Mouse (Mus musculus) hindbrain, embryonic 13.5 days (tissue): ENCODE measurements around the gene Asic5. TPM values are rescaled to one million over a fixed set of nuclear protein-coding genes. Genes with fewer than 3 reads are reported as not detected.

ENCODE experiments used
- ATAC-seq: fragments of 200-750 bp; cut with Nextera tagmentation; 2 replicates; pipeline ENCODE4 v1.8.0; 2017; ENCODE audit warnings: moderate TSS enrichment; ENCODE audit not compliant: low FRiP score
- H3K27ac ChIP-seq: fragments of 300-500 bp; sonication (generic); 2 replicates; pipeline ENCODE4 v1.5.1; 2015; ENCODE audit warnings: inconsistent platforms, mild to moderate bottlenecking, moderate library complexity
- H3K27me3 ChIP-seq: fragments of 300-500 bp; sonication (generic); 2 replicates; pipeline ENCODE4 v1.6.1; 2015; ENCODE audit warnings: mild to moderate bottlenecking, inconsistent platforms
- H3K36me3 ChIP-seq: fragments of 300-500 bp; sonication (generic); 2 replicates; pipeline ENCODE4 v1.6.1; 2015; ENCODE audit warnings: mild to moderate bottlenecking, inconsistent platforms
- H3K4me1 ChIP-seq: fragments of 300-500 bp; sonication (generic); replicated peaks from 2 replicates; pipeline ENCODE4 v1.6.1; 2015; ENCODE audit warnings: inconsistent platforms
- H3K4me2 ChIP-seq: fragments of 300-500 bp; sonication (generic); 2 replicates; pipeline ENCODE4 v1.6.1; 2015; ENCODE audit warnings: inconsistent platforms, mild to moderate bottlenecking, moderate library complexity
- H3K4me3 ChIP-seq: fragments of 300-500 bp; sonication (generic); 2 replicates; pipeline ENCODE4 v1.5.1; 2015; ENCODE audit warnings: mild to moderate bottlenecking, inconsistent platforms
- H3K9ac ChIP-seq: fragments of 300-500 bp; sonication (generic); 2 replicates; pipeline ENCODE4 v1.6.1; 2015; ENCODE audit warnings: mild to moderate bottlenecking, inconsistent platforms
- H3K9me3 ChIP-seq: fragments of 300-500 bp; sonication (generic); 2 replicates; pipeline ENCODE4 v1.6.1; 2016; ENCODE audit warnings: inconsistent platforms
- WGBS: fragments of 180-500 bp; shearing (Covaris S2); methylation state at CpG from one replicate; pipeline ENCODE4 v1.1.7; 2015; 5-methylcytosine and 5-hydroxymethylcytosine counted together
- polyA plus RNA-seq: library from polyadenylated mRNA; unstranded; fragments of >200 nt; fragmentation: Nextera tagmentation; extraction: Ambion mirVana; gene quantifications from 2 replicates; pipeline ENCODE4 v1.2.1, GENCODE M21; 2015

Asic5 gene
- polyA plus RNA-seq, 1 experiment from 2014 or later = not detected

- no peaks in the 10 kb centered on the region for H3K36me3 ChIP-seq
These were observed 69.4 kb downstream of the Asic5 start for GRCm38 (mm10) chr3:82051468-82051867.

DNA sequence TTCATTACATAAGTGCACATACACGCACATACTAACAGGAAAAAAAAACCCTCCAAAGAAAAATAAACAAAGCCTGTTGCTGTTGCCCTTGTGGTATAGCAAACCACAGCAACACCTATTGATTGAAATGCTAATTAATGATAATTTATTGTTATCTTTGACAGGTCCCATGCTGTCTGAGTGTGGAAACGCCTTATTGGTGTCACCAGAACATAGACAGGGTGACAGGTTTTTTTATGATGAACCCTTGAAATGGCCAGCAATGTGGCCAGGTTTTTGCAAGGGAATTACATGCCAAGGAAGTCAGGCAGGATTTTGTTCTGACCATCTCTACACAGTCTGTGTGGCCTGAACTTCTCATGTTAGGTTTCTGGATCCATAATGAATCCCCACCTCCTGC lies 69.9 kb downstream of the Asic5 start:
- Histone ChIP-seq H3K27me3 (no peaks in the 10 kb centered on the region), H3K9ac (no peak overlapping the region), H3K4me2 (no peak overlapping the region), H3K9me3 (no peaks in the 10 kb centered on the region), H3K36me3 (no peaks in the 10 kb centered on the region), H3K4me3 (no peak overlapping the region), H3K27ac (no peak overlapping the region), H3K4me1 (0 out of 2 replicates have a peak, but pooled peaks cover 7% of the 10 kb centered on the region)
- WGBS = 39% methylated on average over 2 of the region's 2 CpGs
- no peak for ATAC-seq

More at GRCm38 (mm10) chr3:82051468-82051867, 69.4 kb downstream of the Asic5 start:
- ATAC-seq = no peak
- H3K4me3 ChIP-seq = no peak overlapping the region
- no peaks in the 10 kb centered on the region for H3K27me3 ChIP-seq
- no peak overlapping the region for H3K9ac ChIP-seq
- no peaks in the 10 kb centered on the region for H3K9me3 ChIP-seq
- no peak overlapping the region for H3K27ac ChIP-seq
- H3K4me2 ChIP-seq = no peak overlapping the region
- H3K4me1 ChIP-seq = 0 out of 2 replicates have a peak, but pooled peaks cover 7% of the 10 kb centered on the region

GRCm38 (mm10) chr3:82054283-82054974 lies 72.3 kb downstream of the Asic5 start:
- Histone ChIP-seq H3K9ac (no peak overlapping the region), H3K27me3 (no peaks in the 10 kb centered on the region), H3K4me2 (no peak overlapping the region), H3K36me3 (no peaks in the 10 kb centered on the region), H3K9me3 (no peaks in the 10 kb centered on the region), H3K27ac (no peak overlapping the region), H3K4me1 (0 out of 2 replicates have a peak, but pooled peaks cover 7% of the 10 kb centered on the region), H3K4me3 (no peak overlapping the region)
- 70% methylated on average over 5 of the region's 5 CpGs for WGBS
- no peak for ATAC-seq

GRCm38 (mm10) chr3:82057201-82057600 lies 75.1 kb downstream of the Asic5 start:
- Histone ChIP-seq H3K9ac (no peak overlapping the region), H3K36me3 (no peaks in the 10 kb centered on the region), H3K4me3 (no peak overlapping the region), H3K9me3 (no peaks in the 10 kb centered on the region), H3K4me2 (no peak overlapping the region), H3K4me1 (peaks cover 12% of the 10 kb centered on the region), H3K27me3 (no peaks in the 10 kb centered on the region), H3K27ac (no peak overlapping the region)
- no peak for ATAC-seq
- 76% methylated on average over 5 of the region's 5 CpGs for WGBS

GRCm38 (mm10) chr3:82061402-82062180 lies 79.5 kb downstream of the Asic5 start:
- no peaks in the 10 kb centered on the region for H3K9me3 ChIP-seq
- H3K27ac ChIP-seq = no peak overlapping the region
- H3K4me2 ChIP-seq = no peak overlapping the region
- peak; percentile 49; the same call in 1 of the 2 replicates for ATAC-seq
- 40% methylated on average over 9 of the region's 9 CpGs for WGBS
- no peak overlapping the region for H3K9ac ChIP-seq
- no peaks in the 10 kb centered on the region for H3K36me3 ChIP-seq
- H3K27me3 ChIP-seq = no peaks in the 10 kb centered on the region
- peaks cover 16% of the 10 kb centered on the region for H3K4me1 ChIP-seq
- H3K4me3 ChIP-seq = no peak overlapping the region

GRCm38 (mm10) chr3:82067830-82068229 lies 85.7 kb downstream of the Asic5 start:
- no peak overlapping the region for H3K4me2 ChIP-seq
- 87% methylated on average over 5 of the region's 5 CpGs for WGBS
- no peak for ATAC-seq

More at GRCm38 (mm10) chr3:82067830-82068229, 85.7 kb downstream of the Asic5 start:
- no peak overlapping the region for H3K27ac ChIP-seq
- H3K27me3 ChIP-seq = no peaks in the 10 kb centered on the region
- H3K4me3 ChIP-seq = no peak overlapping the region
- H3K4me1 ChIP-seq = peaks cover 14% of the 10 kb centered on the region
- no peaks in the 10 kb centered on the region for H3K9me3 ChIP-seq
- no peak overlapping the region for H3K9ac ChIP-seq
- H3K36me3 ChIP-seq = no peaks in the 10 kb centered on the region

Other genes with a start within 250 kb of the Asic5 start
- 9.8 and 10.6 TPM in 2 replicates for gene Ctso, start 49.7 kb upstream of the Asic5 start, polyA plus RNA-seq
- gene Tdo2, start 6.1 kb upstream of the Asic5 start, polyA plus RNA-seq = 0.05 TPM in 1 of 2 replicates, not detected in the other
- 33.3 and 34.8 TPM in 2 replicates for gene Gucy1b1, start 92.4 kb downstream of the Asic5 start, polyA plus RNA-seq
- 13.4 and 15.3 TPM in 2 replicates for gene Gucy1a1, start 163.5 kb downstream of the Asic5 start, polyA plus RNA-seq